Mouse (Mus musculus): ENCODE measurements around the gene Upk3a.

GRCm38 (mm10) chr15:85016951-85017664 is at the start of gene Upk3a:
- TF ChIP-seq POLR2A (IDR thresholded peaks at IDR 0.05; ENCODE audit: borderline replicate concordance, extremely low read depth, low read depth, low read length) (no peak), CTCF (IDR thresholded peaks at IDR 0.05; ENCODE audit: insufficient read depth, low read length) (no peak)

All from lung, adult 2 months (tissue).